Mouse (Mus musculus) hindbrain, postnatal 0 days (tissue): ENCODE data around the gene Myo9a. TPM values are rescaled to one million over a fixed set of nuclear protein-coding genes. Genes with fewer than 3 reads are reported as not detected.

ENCODE experiments used
- ATAC-seq: fragments of 200-750 bp; cut with Nextera tagmentation; 2 replicates; pipeline ENCODE4 v1.8.0; 2017; ENCODE audit warnings: mild to moderate bottlenecking, moderate TSS enrichment, moderate library complexity
- DNase-seq: peaks from one replicate; pipeline ENCODE4 v3.0.0-alpha.2; 2015; ENCODE audit warnings: low spot score
- H3K27ac ChIP-seq: fragments of 300-500 bp; sonication (generic); 2 replicates; pipeline ENCODE4 v1.5.1; 2014; ENCODE audit warnings: mild to moderate bottlenecking
- H3K27me3 ChIP-seq: fragments of 300-500 bp; sonication (generic); 2 replicates; pipeline ENCODE4 v1.6.1; 2014; ENCODE audit warnings: low read length, mixed read lengths; ENCODE audit not compliant: insufficient read depth
- H3K36me3 ChIP-seq: fragments of 300-500 bp; sonication (generic); 2 replicates; pipeline ENCODE4 v1.6.1; 2014; ENCODE audit warnings: low read length, mixed read lengths; ENCODE audit not compliant: insufficient read depth
- H3K4me1 ChIP-seq: fragments of 300-500 bp; sonication (generic); 2 replicates; pipeline ENCODE4 v1.6.1; 2014; ENCODE audit warnings: antibody characterized with exemption, low read length, mixed read lengths; ENCODE audit not compliant: insufficient read depth
- H3K4me2 ChIP-seq: fragments of 300-500 bp; sonication (generic); 2 replicates; pipeline ENCODE4 v1.6.1; 2014; ENCODE audit warnings: low read depth, mild to moderate bottlenecking, low read length, moderate library complexity, mixed read lengths
- H3K4me3 ChIP-seq: fragments of 300-500 bp; sonication (generic); 2 replicates; pipeline ENCODE4 v1.5.1; 2014; ENCODE audit warnings: low read length
- H3K9ac ChIP-seq: fragments of 300-500 bp; sonication (generic); replicated peaks from 2 replicates; pipeline ENCODE4 v1.6.1; 2014; ENCODE audit warnings: mild to moderate bottlenecking, low read length, moderate library complexity, mixed read lengths
- H3K9me3 ChIP-seq: fragments of 300-500 bp; sonication (generic); 2 replicates; pipeline ENCODE4 v1.6.1; 2016; ENCODE audit warnings: low read length, mixed read lengths
- CTCF ChIP-seq: IDR thresholded peaks from 2 replicates; pipeline ENCODE4 v1.5.1; 2016; ENCODE audit warnings: antibody characterized with exemption, control low read depth, low read depth
- WGBS: fragments of 180-500 bp; shearing (Covaris S2); extraction: QIAGEN DNeasy Blood & Tissue Kit; methylation state at CpG from one replicate; pipeline ENCODE4 v1.1.7; 2014; 5-methylcytosine and 5-hydroxymethylcytosine counted together
- polyA plus RNA-seq: library from polyadenylated mRNA; unstranded; fragments of >200 nt; fragmentation: Nextera tagmentation; extraction: Ambion mirVana; gene quantifications from 2 replicates; pipeline ENCODE4 v1.2.1, GENCODE M21; 2015
- total RNA-seq: library from RNA; depleted of rRNA; stranded (reverse); fragments of >200 nt; gene quantifications from 2 replicates; pipeline ENCODE4 v1.2.3, GENCODE M21; 2014; rRNA removed

The Myo9a gene
- total RNA-seq, result 25.0 and 46.3 TPM in 2 replicates
- 14.4 and 15.4 TPM in 2 replicates for polyA plus RNA-seq

DNA sequence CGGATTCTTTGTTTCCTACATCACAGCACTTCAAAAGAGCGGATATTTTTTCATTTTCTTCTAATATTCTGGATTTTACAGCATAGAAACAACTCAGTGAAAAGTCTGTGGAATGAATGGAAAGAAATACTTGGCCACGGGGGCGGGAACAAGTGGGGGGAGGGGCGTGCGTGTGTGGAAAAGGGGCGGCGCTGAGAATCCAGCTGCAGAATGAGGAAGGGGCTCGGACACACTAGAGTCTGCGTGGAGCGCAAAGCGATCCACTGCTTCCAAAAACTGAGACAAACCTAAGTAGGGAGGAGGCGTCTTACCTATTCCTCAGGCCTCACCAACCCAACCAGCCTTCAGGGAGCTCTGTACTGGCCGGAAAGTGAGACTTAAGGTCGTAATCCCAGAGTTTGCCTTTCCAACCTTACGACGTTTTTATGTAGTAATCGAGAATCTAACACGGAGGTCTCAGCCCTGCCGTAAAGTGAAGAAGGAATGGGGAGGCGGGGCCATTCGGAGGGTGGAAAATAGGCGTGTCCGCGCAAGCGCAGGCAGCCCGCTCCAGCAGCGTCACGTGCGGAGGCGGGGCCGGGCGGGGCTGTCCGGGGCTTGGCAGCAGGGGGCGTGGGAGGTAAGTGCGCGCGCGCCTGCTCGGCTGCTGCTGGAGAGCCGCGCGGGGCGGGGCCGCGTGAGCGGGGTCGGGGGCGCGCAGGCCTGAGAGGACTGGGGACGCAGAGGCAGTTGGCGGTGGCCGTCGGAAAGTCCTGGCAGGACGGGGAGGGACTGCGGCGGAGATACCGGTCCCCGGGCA, at the start of gene Myo9a, which contains the start of gene Senp8:
Gene Myo9a, plus strand, starts transcription at position 630 of the 799 bp plus-strand sequence.
Gene Senp8, minus strand, starts transcription at position 444 of the 799 bp plus-strand sequence.
- 1% methylated on average over 57 of the region's 59 CpGs for WGBS
- ATAC-seq, result peak; percentile 96

DNA sequence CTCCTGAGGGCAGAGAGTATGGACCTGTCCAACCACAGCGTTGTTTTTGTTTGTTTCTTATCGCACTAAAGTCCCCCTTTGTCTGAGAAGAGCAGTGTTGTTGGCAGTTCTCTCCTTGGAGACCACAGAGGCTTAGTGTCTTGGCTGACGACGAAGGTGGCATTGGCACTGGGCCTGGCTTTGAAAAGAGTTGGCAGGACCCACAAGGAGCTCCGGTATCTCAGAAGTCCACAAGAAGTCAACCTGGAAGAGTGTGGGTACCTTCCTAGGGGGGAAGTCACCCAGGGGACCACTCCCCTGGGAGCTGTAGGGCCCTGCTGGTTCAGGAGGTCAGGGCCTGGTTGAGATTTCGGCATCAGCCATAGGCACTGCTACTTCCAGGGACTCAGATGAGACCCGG, 49.6 kb upstream of the Myo9a start:
- H3K9me3 ChIP-seq, result no peaks in the 10 kb centered on the region
- H3K4me1 ChIP-seq, result no peaks in the 10 kb centered on the region
- H3K27me3 ChIP-seq, result no peaks in the 10 kb centered on the region
- WGBS, result 53% methylated on average over 7 of the region's 7 CpGs
- no peak overlapping the region for H3K4me2 ChIP-seq
- no peak overlapping the region for H3K27ac ChIP-seq
- no peak for TF ChIP-seq CTCF
- no peak overlapping the region for H3K4me3 ChIP-seq
- ATAC-seq, result no peak
- DNase-seq, result no peak
- no peaks in the 10 kb centered on the region for H3K36me3 ChIP-seq
- no peak overlapping the region for H3K9ac ChIP-seq

More for the DNA sequence above, at the start of gene Myo9a, which contains the start of gene Senp8:
- no peaks in the 10 kb centered on the region for H3K9me3 ChIP-seq
- H3K9ac ChIP-seq, result peak within 1 kb of the TSS; percentile 93
- DNase-seq, result peak; percentile 99
- H3K36me3 ChIP-seq, result no peaks in the 10 kb centered on the region
- H3K4me3 ChIP-seq, result peak within 1 kb of the TSS; percentile 95
- TF ChIP-seq CTCF, result no peak
- H3K27me3 ChIP-seq, result no peaks in the 10 kb centered on the region
- H3K27ac ChIP-seq, result peak within 1 kb of the TSS; percentile 92
- no peaks in the 10 kb centered on the region; the same call in 1 of the 2 replicates for H3K4me1 ChIP-seq
- peak within 1 kb of the TSS; percentile 70 for H3K4me2 ChIP-seq

DNA sequence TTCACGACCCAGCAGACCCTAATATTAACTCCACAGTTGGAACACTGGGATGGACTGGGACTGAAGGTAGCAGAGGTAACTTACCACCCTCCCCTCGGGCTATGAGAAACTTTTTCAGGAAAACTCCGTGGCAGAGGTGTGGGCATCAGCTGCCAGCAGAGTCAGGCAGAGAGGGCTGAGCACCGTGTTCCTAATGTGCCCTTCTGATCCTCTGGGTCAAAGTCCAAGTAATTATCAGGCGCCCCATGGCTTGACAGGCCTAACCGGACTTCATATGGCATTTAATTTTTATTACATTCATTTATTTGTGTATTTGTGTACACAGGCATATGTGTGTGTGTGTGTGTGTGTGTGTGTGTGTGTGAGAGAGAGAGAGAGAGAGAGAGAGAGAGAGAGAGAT, 47.6 kb upstream of the Myo9a start:
- H3K27me3 ChIP-seq, result no peaks in the 10 kb centered on the region
- H3K27ac ChIP-seq, result no peak overlapping the region
- no peaks in the 10 kb centered on the region for H3K9me3 ChIP-seq
- TF ChIP-seq CTCF, result no peak
- H3K4me1 ChIP-seq, result no peaks in the 10 kb centered on the region
- H3K4me3 ChIP-seq, result no peak overlapping the region
- WGBS, result 77% methylated on average over 6 of the region's 6 CpGs
- no peak overlapping the region for H3K9ac ChIP-seq
- DNase-seq (no peak), ATAC-seq (no peak)
- H3K36me3 ChIP-seq, result no peaks in the 10 kb centered on the region
- no peak overlapping the region for H3K4me2 ChIP-seq

DNA sequence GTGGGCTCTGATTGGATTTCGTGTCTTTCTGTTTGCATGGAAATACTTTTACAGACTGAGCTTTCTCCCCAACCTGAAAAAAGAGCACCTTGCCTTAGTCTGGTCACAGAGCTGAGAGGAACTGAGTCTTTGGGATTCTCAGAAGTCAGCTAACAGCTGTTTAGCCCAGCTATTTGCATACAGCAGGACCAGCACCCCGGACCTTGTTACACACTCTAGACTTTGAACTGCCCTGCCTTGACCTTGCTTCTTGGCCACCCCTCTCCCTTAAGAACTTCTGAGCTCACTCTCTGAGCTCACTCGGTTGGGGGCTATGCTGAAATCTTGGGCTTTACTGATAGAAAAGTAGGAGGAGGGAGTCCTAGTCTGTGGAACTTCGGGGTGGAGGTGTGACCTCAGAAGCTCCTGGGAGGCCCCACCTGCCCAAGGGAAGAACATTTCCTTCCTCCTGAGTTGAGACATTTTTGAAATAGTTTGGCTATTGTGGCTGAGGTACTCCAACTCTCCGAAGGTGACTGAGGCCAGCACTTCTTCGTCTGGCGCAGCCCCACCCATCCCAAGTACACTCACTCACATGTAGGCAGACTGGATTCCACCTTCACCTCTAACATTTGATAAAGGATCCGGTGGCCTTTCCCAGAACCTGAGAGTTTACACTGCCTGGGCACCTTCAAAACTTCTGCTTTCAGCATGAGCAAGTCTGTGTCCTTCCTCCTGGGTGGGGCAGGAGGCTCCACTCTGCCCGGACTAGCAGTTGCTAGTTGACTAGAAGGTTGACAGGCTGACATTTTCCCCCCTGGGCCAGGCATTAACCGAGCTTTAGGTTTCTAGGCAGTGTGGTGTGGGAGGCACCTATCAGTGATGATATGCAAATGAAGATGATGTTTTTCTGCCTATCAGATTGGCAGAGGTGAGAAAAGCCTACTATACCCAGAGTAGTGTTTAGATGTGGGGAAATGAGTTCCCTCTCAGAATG, 43.6 kb upstream of the Myo9a start:
- Histone ChIP-seq H3K9ac (no peak overlapping the region), H3K36me3 (no peaks in the 10 kb centered on the region), H3K27ac (no peak overlapping the region), H3K9me3 (no peaks in the 10 kb centered on the region), H3K4me1 (no peaks in the 10 kb centered on the region), H3K27me3 (no peaks in the 10 kb centered on the region), H3K4me2 (no peak overlapping the region), H3K4me3 (no peak overlapping the region)
- no peak for DNase-seq
- TF ChIP-seq CTCF, result no peak
- ATAC-seq, result no peak
- whole genome bisulfite sequencing, result 72% methylated on average over 10 of the region's 10 CpGs

DNA sequence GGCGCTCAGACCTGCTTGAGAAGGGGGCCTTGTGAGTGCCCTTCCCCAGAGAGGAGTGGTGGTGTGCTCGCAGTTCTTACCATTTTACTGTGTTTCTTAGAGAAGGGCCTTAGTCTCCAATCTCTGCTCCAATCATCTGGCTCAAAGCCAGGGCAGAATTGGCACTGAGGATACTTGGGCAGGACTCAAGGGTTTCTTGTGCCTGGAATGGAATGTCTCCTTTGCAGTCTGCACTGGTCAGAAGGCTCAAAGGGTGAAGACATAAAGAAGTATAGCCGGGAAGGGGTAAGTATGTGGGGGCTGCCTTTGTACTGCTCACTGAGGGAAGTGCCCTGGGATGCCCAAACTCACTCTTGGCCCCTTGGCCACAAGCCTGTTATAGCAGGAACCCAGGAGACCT, 41.5 kb upstream of the Myo9a start:
- H3K4me3 ChIP-seq, result no peak overlapping the region
- no peak overlapping the region for H3K27ac ChIP-seq
- H3K9ac ChIP-seq, result no peak overlapping the region
- no peaks in the 10 kb centered on the region for H3K4me1 ChIP-seq
- 58% methylated on average over 3 of the region's 3 CpGs for WGBS
- ATAC-seq, result no peak
- H3K27me3 ChIP-seq, result no peaks in the 10 kb centered on the region
- no peak for TF ChIP-seq CTCF
- H3K9me3 ChIP-seq, result no peaks in the 10 kb centered on the region
- DNase-seq, result no peak
- H3K36me3 ChIP-seq, result no peaks in the 10 kb centered on the region
- H3K4me2 ChIP-seq, result no peak overlapping the region

DNA sequence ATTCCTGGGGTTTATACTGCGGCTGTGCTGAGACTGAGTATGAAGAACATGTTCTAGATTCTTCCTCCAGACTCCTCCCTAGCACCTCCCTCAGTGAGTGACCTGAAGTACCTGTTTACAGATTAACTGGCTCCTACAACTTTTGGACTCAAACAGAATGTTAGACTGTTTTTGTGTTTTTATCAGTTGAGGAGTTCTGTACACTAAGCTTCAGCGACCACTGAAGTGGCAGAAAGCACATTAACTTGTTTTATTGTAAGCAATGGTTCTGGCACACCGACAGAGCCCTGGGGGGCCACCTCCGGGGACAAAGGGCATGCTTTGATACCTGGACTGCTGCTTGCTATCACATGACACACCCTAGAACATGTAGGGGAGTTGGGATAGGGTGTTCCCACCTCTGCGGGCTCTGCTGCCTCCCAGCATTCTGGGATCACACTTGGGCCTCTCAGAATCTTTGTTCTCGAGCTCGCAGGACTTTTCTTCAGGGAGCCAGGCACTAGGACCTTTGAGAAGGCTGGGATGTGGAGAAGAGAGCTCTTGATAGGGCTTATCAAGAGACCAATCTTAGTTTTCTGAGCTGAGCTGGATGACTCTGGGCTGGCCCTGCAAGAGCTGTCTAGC, 34.3 kb upstream of the Myo9a start:
- no peak overlapping the region for H3K9ac ChIP-seq
- no peak for ATAC-seq

More for the DNA sequence above, 34.3 kb upstream of the Myo9a start:
- H3K4me3 ChIP-seq, result no peak overlapping the region
- WGBS, result 77% methylated on average over 7 of the region's 7 CpGs
- H3K36me3 ChIP-seq, result no peaks in the 10 kb centered on the region
- H3K27me3 ChIP-seq, result no peaks in the 10 kb centered on the region
- no peak overlapping the region for H3K4me2 ChIP-seq
- no peak for DNase-seq
- no peak overlapping the region for H3K27ac ChIP-seq
- H3K4me1 ChIP-seq, result no peaks in the 10 kb centered on the region
- no peak for TF ChIP-seq CTCF
- no peaks in the 10 kb centered on the region for H3K9me3 ChIP-seq
